Mouse (Mus musculus) common myeloid progenitor, adult 5-6 weeks (primary cell): ENCODE results near the gene Srp72. TPM values are rescaled to one million over a fixed set of nuclear protein-coding genes. Genes with fewer than 3 reads are reported as not detected.
A peak's percentile ranks its signal among the peaks of the same experiment; 100 is the strongest.
"Not testable (repeated sequence)": the region's sequence is repeated elsewhere in the genome, so short reads cannot be mapped to it uniquely, and the experiment has no call there.

ENCODE experiments used
- ATAC-seq: replicated peaks from 2 replicates; pipeline ENCODE4 v1.8.0; 2016; ENCODE audit warnings: low read depth, mild to moderate bottlenecking, moderate TSS enrichment, inconsistent platforms; ENCODE audit not compliant: poor library complexity, severe bottlenecking
- total RNA-seq: library from RNA; stranded (forward); fragments of 200-1000, 187-1606 nt; gene quantifications from 2 replicates; pipeline ENCODE4 v1.2.3, GENCODE M21; 2017

The Srp72 gene
- total RNA-seq, 1 experiment from 2014 or later, result 157 TPM

DNA sequence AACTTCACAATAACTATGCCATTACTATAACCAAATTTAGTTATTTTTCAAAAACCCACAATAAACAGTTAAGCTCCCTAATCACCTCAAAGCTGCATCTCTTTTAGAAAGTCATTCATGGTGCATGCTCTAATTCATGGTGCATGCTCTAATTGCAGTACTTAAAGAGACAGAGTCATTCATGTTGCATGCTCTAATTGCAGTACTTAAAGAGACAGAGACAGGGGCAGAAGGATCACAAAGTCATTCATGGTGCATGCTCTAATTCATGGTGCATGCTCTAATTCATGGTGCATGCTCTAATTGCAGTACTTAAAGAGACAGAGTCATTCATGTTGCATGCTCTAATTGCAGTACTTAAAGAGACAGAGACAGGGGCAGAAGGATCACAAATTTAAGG is 60.6 kb downstream of the Srp72 start:
- ATAC-seq, result not testable (repeated sequence)

DNA sequence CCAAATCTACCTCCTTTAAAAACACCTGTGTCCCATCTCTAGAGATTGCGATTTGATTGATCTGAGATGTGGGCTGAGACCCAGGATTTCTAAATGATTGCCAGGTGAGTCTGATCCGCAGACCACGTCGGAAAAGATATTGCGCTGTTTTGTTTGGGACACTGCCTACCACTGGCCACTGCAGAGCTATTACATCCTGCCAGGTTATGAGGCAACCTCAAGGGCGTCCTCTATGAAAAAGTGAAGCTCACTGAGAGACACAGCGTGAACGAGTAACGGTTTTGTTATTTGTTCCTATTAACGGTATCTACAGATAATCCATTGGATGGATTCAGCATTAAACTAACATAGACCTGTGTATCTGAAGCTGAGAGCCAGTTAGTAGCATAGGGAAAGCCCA is 64.0 kb downstream of the Srp72 start:
- ATAC-seq, result no peak

DNA sequence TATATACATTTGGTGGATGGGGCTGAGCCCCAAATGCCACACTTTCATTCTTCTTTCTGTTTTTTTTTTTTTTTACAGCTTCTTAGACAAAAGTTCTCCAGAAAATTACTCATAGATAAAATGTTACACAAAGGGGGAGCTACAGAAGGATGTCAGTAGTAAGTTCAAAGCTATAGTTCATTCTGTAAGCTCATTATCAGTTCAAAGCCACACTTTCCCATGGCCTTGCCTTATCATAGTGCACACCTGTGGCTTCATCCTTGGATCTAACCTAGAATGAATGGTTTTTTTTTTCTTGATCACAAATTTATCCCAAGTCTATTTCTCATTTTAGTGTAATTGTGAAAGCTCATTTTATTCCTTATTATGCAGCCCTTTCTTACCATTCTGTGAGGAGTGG is 64.9 kb downstream of the Srp72 start:
- ATAC-seq, result no peak

DNA sequence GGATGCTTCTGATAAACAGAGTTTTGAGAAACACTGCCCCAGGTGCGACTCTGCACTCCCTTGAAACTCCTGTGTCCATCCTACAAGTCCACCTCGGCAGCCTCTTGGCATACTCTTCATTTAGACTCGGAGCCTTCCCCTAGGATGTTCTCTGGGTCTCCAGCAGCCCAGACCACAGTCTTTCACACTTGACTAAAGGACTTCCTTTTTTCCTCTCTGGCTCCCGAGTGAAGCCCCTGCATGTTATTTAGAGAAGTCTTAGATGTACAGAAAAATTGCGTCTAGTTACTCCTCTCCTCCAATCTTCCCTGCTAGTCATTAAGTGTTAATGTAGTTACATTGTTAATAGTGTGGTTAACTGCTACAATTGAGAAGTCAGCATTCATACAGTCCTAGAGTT is 69.9 kb downstream of the Srp72 start:
- peak; percentile 32; the same call in 1 of the 2 replicates for ATAC-seq

Other genes starting within 250 kb of the Srp72 start
- gene Aasdh, start 69.2 kb upstream of the Srp72 start, total RNA-seq, result 33.4 and 46.2 TPM in 2 replicates
- 443 and 504 TPM in 2 replicates for gene Paics, start 23.4 kb upstream of the Srp72 start, total RNA-seq
- gene Ppat, start 23.1 kb upstream of the Srp72 start, total RNA-seq, result 104 TPM in 2 replicates
- not detected in 2 replicates for gene Arl9, start 29.4 kb downstream of the Srp72 start, total RNA-seq
- gene Thegl, start 41.3 kb downstream of the Srp72 start, total RNA-seq, result 0.23 TPM in 1 of 2 replicates, not detected in the other
- gene Hopx, start 140.4 kb downstream of the Srp72 start, total RNA-seq, result 1.2 TPM in 1 of 2 replicates, not detected in the other
- gene Spink2, start 236.8 kb downstream of the Srp72 start, total RNA-seq, result not detected in 2 replicates